Mouse (Mus musculus): ENCODE data around the gene Dbndd1. TPM values are rescaled to one million over a fixed set of nuclear protein-coding genes. Genes with fewer than 3 reads are reported as not detected.

Gene Dbndd1
- total and polyA plus RNA-seq, 3 experiments, result 0.73 to 4.2 TPM; not detected in 1

DNA sequence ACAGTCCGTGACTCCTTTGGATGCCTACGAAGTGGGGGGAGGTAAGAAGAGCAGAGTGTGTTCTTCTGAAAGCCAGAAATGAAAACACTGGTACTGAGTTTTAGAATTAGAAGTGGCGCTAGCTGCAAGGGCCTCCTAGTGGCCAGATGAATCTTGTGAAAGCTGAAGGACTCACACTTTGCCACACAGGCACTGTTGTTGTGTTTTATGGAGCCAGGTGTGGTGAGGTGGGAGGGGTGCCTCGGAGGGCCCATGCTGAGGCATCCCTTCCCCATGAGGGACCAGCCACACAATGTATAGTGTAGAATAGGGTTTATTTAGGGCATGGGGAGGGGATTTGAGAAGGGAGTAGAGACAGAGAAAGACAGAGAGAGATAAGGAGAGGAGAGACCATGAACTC is 17.6 kb downstream of the Dbndd1 start:
- TF ChIP-seq CHD2 (IDR thresholded peaks at IDR 0.05; ENCODE audit: low read length), result no peak
- TF ChIP-seq MAX (IDR thresholded peaks at IDR 0.05; ENCODE audit: low read length), result no peak
- TF ChIP-seq GABPA (IDR thresholded peaks at IDR 0.05; ENCODE audit: low read depth, low read length), result no peak
- no peak for TF ChIP-seq ZMIZ1 (IDR thresholded peaks at IDR 0.05; ENCODE audit: low read depth, low read length)
- TF ChIP-seq SMC3 (IDR thresholded peaks at IDR 0.05; ENCODE audit: low read depth, low read length), result peak; percentile 11; the same call in 1 of the 2 replicates
- no peak for TF ChIP-seq MYB (IDR thresholded peaks at IDR 0.05; ENCODE audit: low read depth, low read length)
- no peak for TF ChIP-seq TAL1 (IDR thresholded peaks at IDR 0.05; ENCODE audit: low read length)
- TF ChIP-seq ZC3H11A (IDR thresholded peaks at IDR 0.05; ENCODE audit: low read depth, low read length), result no peak
- peak; percentile 6 to 32 (median 8); a peak in 2 of 6 replicates for TF ChIP-seq CTCF (IDR thresholded peaks at IDR 0.05 in 2 of 3, conservative IDR thresholded peaks at IDR 0.05 in 1 of 3; ENCODE audit: control insufficient read depth in 1 of 3, insufficient read depth in 1 of 3, low read depth in 2 of 3, low read length in 3 of 3, poor library complexity in 1 of 3, severe bottlenecking in 1 of 3)
- no peak for TF ChIP-seq SIN3A (IDR thresholded peaks at IDR 0.05; ENCODE audit: low read length)
- TF ChIP-seq ZNF384 (IDR thresholded peaks at IDR 0.05; ENCODE audit: low read depth, low read length), result no peak
- TF ChIP-seq TBP (IDR thresholded peaks at IDR 0.05; ENCODE audit: low read depth, low read length), result no peak
- no peak for TF ChIP-seq RAD21 (IDR thresholded peaks at IDR 0.05; ENCODE audit: low read depth, low read length)
- no peak for DNase-seq (ENCODE audit: low read depth, low spot score)
- peaks cover 0 to 25% of the 10 kb centered on the region in 2 experiments; a peak in 2 of 4 replicates for H3K36me3 ChIP-seq (ENCODE audit: control insufficient read depth in 1 of 2, insufficient read depth in 2 of 2, low read length in 2 of 2)

DNA sequence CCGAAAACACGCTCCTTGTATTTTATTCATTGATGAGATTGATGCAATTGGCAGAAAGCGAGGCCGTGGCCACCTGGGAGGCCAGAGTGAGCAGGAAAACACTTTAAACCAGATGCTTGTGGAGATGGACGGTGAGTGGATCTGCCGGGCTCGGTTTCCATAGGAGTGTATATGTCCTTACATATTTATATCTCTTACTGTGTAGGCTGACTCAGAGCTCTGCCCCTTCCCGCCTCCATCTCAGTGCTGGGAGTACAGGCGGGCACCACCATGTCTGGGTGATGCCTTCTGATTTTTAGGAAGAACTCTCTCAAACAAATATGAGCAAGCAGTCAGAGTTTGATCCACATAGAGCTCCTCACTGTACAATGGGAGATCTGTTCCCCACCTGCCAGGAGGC is 22.4 kb downstream of the Dbndd1 start:
- no peaks in the 10 kb centered on the region for H3K27me3 ChIP-seq (ENCODE audit: control insufficient read depth in 1 of 2, insufficient read depth in 2 of 2, low read length in 2 of 2)
- no peak for TF ChIP-seq ZMIZ1 (IDR thresholded peaks at IDR 0.05; ENCODE audit: low read depth, low read length)
- no peak for TF ChIP-seq CTCF (IDR thresholded peaks at IDR 0.05 in 2 of 3, conservative IDR thresholded peaks at IDR 0.05 in 1 of 3; ENCODE audit: control insufficient read depth in 1 of 3, insufficient read depth in 1 of 3, low read depth in 2 of 3, low read length in 3 of 3, poor library complexity in 1 of 3, severe bottlenecking in 1 of 3)
- no peak for TF ChIP-seq BHLHE40 (IDR thresholded peaks at IDR 0.05; ENCODE audit: borderline replicate concordance, low read depth, low read length)
- TF ChIP-seq JUND (IDR thresholded peaks at IDR 0.05; ENCODE audit: low read depth, low read length), result no peak
- no peak for TF ChIP-seq USF2 (IDR thresholded peaks at IDR 0.05; ENCODE audit: borderline replicate concordance in 1 of 2, insufficient read depth in 1 of 2, low read depth in 1 of 2, low read length in 2 of 2)
- TF ChIP-seq GATA1 (IDR thresholded peaks at IDR 0.05; ENCODE audit: low read depth, low read length), result no peak
- TF ChIP-seq NRF1 (IDR thresholded peaks at IDR 0.05; ENCODE audit: insufficient read depth, low read depth, low read length, poor library complexity, severe bottlenecking), result no peak
- no peak for TF ChIP-seq MEF2A (IDR thresholded peaks at IDR 0.05; ENCODE audit: extremely low read depth, insufficient replicate concordance, low read depth, low read length, poor library complexity, severe bottlenecking)
- TF ChIP-seq RAD21 (IDR thresholded peaks at IDR 0.05; ENCODE audit: low read depth, low read length), result no peak
- no peak for TF ChIP-seq MYC (IDR thresholded peaks at IDR 0.05; ENCODE audit: low read depth, low read length)
- no peak for TF ChIP-seq NELFE (IDR thresholded peaks at IDR 0.05; ENCODE audit: low read depth, low read length)
- TF ChIP-seq MAZ (IDR thresholded peaks at IDR 0.05; ENCODE audit: low read depth, low read length), result no peak
- no peak for TF ChIP-seq TAL1 (IDR thresholded peaks at IDR 0.05; ENCODE audit: low read length)
- no peak for TF ChIP-seq ZNF384 (IDR thresholded peaks at IDR 0.05; ENCODE audit: low read depth, low read length)
- TF ChIP-seq SMC3 (IDR thresholded peaks at IDR 0.05; ENCODE audit: low read depth, low read length), result no peak
- TF ChIP-seq USF1 (IDR thresholded peaks at IDR 0.05; ENCODE audit: low read depth, low read length), result no peak
- no peak for TF ChIP-seq MAFK (IDR thresholded peaks at IDR 0.05; ENCODE audit: borderline replicate concordance, low read depth, low read length)
- no peak for DNase-seq (ENCODE audit: low read depth, low spot score)
- H3K36me3 ChIP-seq (ENCODE audit: control insufficient read depth in 1 of 2, insufficient read depth in 2 of 2, low read length in 2 of 2), result peaks cover 0 to 31% of the 10 kb centered on the region in 2 experiments; a peak in 2 of 4 replicates
- H3K27ac ChIP-seq (ENCODE audit: control insufficient read depth, low read depth, low read length), result no peak overlapping the region
- no peaks in the 10 kb centered on the region for H3K4me1 ChIP-seq (ENCODE audit: control insufficient read depth in 1 of 2, insufficient read depth in 2 of 2, low read length in 2 of 2)
- no peak overlapping the region for H3K9ac ChIP-seq (ENCODE audit: control insufficient read depth, low read depth, low read length, poor library complexity, severe bottlenecking)
- no peaks in the 10 kb centered on the region for H3K9me3 ChIP-seq (replicated peaks; ENCODE audit: insufficient read depth, low read length)
- no peaks in the 10 kb centered on the region for H3K79me2 ChIP-seq (ENCODE audit: control insufficient read depth, insufficient read depth, low read length, poor library complexity)
- no peak overlapping the region for H3K4me3 ChIP-seq (ENCODE audit: control insufficient read depth in 1 of 2, insufficient read depth in 1 of 2, low read depth in 2 of 2, low read length in 2 of 2)

More for the DNA sequence above, 17.6 kb downstream of the Dbndd1 start:
- no peak overlapping the region for H3K9ac ChIP-seq (ENCODE audit: control insufficient read depth, low read depth, low read length, poor library complexity, severe bottlenecking)
- H3K4me3 ChIP-seq (ENCODE audit: control insufficient read depth in 1 of 2, insufficient read depth in 1 of 2, low read depth in 2 of 2, low read length in 2 of 2), result no peak overlapping the region
- H3K9me3 ChIP-seq (replicated peaks; ENCODE audit: insufficient read depth, low read length), result no peaks in the 10 kb centered on the region
- no peak overlapping the region for H3K27ac ChIP-seq (ENCODE audit: control insufficient read depth, low read depth, low read length)
- H3K27me3 ChIP-seq (ENCODE audit: control insufficient read depth in 1 of 2, insufficient read depth in 2 of 2, low read length in 2 of 2), result no peaks in the 10 kb centered on the region
- no peaks in the 10 kb centered on the region for H3K4me1 ChIP-seq (ENCODE audit: control insufficient read depth in 1 of 2, insufficient read depth in 2 of 2, low read length in 2 of 2)
- H3K79me2 ChIP-seq (ENCODE audit: control insufficient read depth, insufficient read depth, low read length, poor library complexity), result no peaks in the 10 kb centered on the region
